Mouse (Mus musculus) adrenal gland, adult 18-20 months (tissue): ENCODE measurements at regions not wholly inside any gene's neighbourhood (a gene's known extent, or its start where the extent isn't known, plus 50 kb on each side); places are given as distances from the start of the nearest gene placed in this dataset.
"Not testable (repeated sequence)": the region's sequence is repeated elsewhere in the genome, so short reads cannot be mapped to it uniquely, and the experiment has no call there.

Experiments
- DNase-seq, 2 experiments: peaks; one replicate each; pipeline ENCODE4 v3.0.0; 2021 to 2022; ENCODE audit warnings: low spot score in 2 of 2

GRCm38 (mm10) chr10:33715701-33716250 lies 70.7 kb downstream of the Sult3a2 start:
- DNase-seq: no peak

DNA sequence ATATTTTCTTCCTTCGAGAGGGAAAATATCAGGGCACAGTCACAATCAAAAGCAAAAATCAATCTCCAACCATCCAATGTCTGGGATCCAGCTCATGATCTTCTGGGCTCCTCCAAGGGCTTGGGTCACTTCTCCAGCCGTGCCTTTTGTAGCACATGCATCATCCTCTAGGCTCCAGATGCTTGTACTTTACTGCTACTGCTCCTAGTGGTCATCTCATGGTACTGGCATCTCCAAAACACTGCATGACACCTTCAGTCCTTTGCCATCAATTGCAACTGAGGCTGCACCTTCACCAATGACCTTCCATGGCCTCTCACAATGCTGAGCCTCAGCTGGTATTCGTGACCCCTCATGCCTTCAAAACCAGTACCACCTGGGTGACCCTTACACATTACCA lies 77.8 kb downstream of the Sult3a2 start:
- DNase-seq: not testable (repeated sequence)

GRCm38 (mm10) chr10:33704245-33704644 lies 79.7 kb upstream of the Clvs2 start:
- DNase-seq: not testable (repeated sequence)

DNA sequence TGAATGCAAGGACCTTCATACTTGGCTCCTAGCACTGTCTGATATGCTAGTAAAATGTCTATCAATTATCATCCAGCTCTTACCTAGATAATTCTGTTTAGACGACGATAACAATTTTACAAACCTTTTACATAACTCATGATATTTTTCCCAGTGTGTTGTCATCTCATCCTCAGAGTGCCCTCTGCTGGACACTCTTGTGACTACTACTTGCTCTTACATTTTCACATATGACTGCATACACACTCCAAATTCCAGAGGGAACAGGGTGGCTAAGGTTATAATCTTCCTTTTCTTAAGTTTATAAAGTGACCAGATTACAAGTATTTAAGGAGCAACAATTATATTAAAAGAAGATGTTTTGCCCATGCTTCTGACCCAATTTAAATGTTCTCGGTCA lies 78.9 kb upstream of the Clvs2 start:
- peak; percentile 22 to 35 for DNase-seq
